Mouse (Mus musculus) layer of hippocampus, adult 9-10 months (tissue): ENCODE measurements around the gene Pcdh19.

Experiments used
- DNase-seq: peaks from one replicate; pipeline ENCODE4 v3.0.0; 2022; ENCODE audit warnings: low spot score

Gene Pcdh19

GRCm38 (mm10) chrX:133657308-133658302, 31.2 kb downstream of the Pcdh19 start:
- no peak for DNase-seq

GRCm38 (mm10) chrX:133655876-133656538, 32.8 kb downstream of the Pcdh19 start:
- no peak for DNase-seq

- DNase-seq: no peak
Observed at GRCm38 (mm10) chrX:133655196-133655595, 33.6 kb downstream of the Pcdh19 start.

GRCm38 (mm10) chrX:133653071-133653470, 35.7 kb downstream of the Pcdh19 start:
- DNase-seq: no peak

- DNase-seq: no peak
Observed at GRCm38 (mm10) chrX:133650379-133650778, 38.4 kb downstream of the Pcdh19 start.

- DNase-seq: no peak
Observed at GRCm38 (mm10) chrX:133647809-133648208, 41.0 kb downstream of the Pcdh19 start.

GRCm38 (mm10) chrX:133639445-133639844, 49.3 kb downstream of the Pcdh19 start:
- no peak for DNase-seq

GRCm38 (mm10) chrX:133629538-133629937, 59.2 kb downstream of the Pcdh19 start:
- no peak for DNase-seq

- no peak for DNase-seq
Observed at GRCm38 (mm10) chrX:133618222-133618621, 70.6 kb downstream of the Pcdh19 start.

- no peak for DNase-seq
Observed at GRCm38 (mm10) chrX:133605828-133606227, 83.0 kb downstream of the Pcdh19 start.

- no peak for DNase-seq
Observed at GRCm38 (mm10) chrX:133604272-133604671, 84.5 kb downstream of the Pcdh19 start.

GRCm38 (mm10) chrX:133602068-133602467, 86.7 kb downstream of the Pcdh19 start:
- DNase-seq: no peak

GRCm38 (mm10) chrX:133601658-133602057, 87.1 kb downstream of the Pcdh19 start:
- DNase-seq: no peak

- no peak for DNase-seq
Observed at GRCm38 (mm10) chrX:133601195-133601594, 87.6 kb downstream of the Pcdh19 start.

GRCm38 (mm10) chrX:133575601-133576382, 113.0 kb downstream of the Pcdh19 start:
- no peak for DNase-seq

GRCm38 (mm10) chrX:133565355-133565754, 123.4 kb downstream of the Pcdh19 start:
- DNase-seq: no peak
